Mouse (Mus musculus): ENCODE data around the gene Tmco4.

Gene Tmco4

DNA sequence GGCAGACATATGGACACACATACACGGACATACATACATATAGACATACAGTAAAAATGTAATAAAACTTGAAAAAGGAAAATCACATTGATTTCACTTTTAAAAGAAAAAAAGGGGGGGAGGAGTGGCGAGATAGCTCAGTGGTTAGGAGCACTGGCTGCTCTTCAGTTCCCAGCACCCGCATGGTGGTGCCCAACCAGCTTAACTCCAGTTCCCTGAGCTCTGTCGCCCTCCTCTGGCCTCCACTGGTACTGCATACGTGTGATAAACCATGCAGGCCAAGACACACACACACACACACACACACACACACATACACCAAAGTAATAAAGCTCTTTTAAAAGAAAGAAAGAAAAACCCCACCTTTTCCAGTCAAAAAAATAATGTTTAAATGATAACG, 42.1 kb downstream of the Tmco4 start:
- DNase-seq (ENCODE audit: extremely low spot score, low read depth, low spot score): no peak

DNA sequence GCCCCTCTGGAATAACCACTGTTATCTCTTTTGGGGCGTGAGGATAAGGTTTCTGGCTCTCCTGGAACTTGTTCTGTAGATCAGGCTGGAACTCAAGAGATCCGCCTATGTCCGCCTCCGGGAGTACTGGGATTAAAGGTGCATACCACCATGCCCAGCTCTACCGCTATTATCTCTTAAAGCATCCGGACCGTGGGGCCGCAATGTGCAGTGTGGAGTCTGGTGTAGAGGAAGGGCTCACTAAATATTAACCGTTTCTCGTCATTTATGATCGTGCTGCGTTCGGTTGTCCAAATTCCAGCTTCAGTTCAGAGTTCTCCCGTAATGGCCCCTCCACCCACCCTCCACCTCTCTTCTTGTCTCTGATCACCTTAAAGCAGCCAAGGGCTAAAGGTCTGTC, 45.7 kb downstream of the Tmco4 start:
- no peak for DNase-seq (ENCODE audit: extremely low spot score, low read depth, low spot score)

DNA sequence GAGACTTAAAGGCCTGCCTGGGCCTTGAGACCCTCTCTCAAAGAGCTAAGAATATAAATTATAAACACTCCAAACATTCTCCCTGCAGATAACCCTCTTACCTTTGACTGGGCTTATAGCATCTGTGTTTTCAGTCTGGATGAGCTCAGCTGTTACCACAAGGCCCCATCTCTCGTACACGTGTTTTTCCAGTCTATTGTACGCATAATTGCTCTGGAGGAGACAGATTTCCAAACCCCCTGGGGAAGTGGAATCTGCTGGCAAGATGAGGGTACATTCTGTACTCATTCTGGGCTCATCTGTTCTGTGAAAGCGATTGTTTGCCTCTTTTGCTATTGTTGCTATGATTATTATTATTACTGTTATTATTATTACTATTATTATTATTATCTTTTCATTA, 46.3 kb downstream of the Tmco4 start:
- DNase-seq (ENCODE audit: extremely low spot score, low read depth, low spot score): no peak

DNA sequence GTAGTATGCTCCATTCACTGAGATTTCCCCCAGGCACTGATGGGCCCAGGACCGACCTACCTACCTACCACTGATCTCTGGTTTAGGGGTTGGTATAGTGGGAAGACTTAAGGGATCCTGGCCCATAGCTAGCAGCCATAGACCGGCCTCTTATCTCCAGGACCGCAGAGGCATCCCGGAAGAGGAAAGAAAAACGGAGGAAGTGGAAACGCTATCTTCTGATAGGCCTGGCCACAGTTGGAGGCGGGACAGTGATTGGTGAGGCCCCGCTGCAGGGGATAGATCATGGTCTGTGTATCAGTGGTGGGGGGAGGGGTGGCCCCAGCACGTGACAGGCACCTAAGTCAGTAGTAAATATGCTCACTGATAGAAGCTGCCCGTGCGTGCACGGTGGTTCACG, 46.7 kb downstream of the Tmco4 start:
- DNase-seq (ENCODE audit: extremely low spot score, low read depth, low spot score): no peak

DNA sequence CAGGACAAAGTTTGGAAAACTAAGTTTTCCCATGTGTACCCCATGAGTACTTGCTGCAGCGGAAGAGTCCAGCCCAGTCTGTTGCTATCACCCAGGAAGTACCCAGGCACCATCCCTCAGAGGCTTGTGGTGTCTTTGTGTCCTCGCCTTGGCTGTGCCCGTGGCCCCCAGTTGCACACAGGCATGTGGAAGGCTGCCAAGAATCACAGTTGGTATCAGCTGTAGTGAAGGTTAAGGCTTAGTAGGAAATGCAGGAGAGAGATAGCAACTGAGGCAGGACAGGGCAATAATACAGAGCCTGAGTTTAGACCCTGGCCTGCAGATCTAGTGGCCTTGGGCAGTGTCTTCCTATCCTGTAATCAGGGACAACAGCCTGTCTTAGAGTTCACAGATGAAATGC, 47.7 kb downstream of the Tmco4 start:
- DNase-seq (ENCODE audit: extremely low spot score, low read depth, low spot score): no peak

DNA sequence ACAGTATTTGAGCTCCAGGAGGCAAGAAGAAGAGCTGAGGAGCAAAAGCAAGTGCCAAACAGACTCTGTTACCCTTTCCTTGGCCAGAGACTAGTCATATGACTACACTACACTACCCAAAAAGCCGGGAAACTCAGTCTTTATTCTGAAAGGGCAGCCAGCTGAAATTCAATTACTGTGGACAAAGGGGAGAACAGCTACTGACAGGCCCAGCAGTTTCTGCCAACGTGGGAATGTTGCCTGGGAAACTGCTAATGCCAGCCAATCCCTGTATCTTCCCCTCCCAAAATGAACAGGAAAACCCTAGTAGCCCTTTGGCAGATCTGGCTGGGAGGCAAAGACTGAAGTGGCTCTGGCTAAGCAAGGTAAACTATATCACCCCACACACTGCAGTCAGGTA, 51.7 kb downstream of the Tmco4 start:
- no peak for DNase-seq (ENCODE audit: extremely low spot score, low read depth, low spot score)

DNA sequence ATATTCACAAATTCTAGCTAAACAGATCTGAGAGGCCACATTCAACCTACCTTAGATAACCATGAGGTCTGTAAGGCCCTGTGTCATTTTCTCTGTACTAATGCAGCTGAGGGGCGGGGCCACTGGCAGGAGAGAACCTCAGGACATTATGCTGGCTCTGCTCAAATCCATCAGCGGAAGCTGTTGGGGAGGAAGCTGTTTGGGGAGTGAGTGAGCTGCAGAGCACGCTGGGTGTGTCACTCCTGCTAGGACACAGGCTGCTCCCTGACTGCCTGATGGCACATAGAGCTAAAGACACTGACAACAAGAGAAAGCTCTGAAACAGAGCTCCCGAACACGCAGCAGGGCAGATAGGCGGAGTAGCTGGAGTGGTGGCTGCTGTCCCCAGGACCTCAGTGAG, 58.0 kb downstream of the Tmco4 start:
- no peak for DNase-seq (ENCODE audit: extremely low spot score, low read depth, low spot score)

DNA sequence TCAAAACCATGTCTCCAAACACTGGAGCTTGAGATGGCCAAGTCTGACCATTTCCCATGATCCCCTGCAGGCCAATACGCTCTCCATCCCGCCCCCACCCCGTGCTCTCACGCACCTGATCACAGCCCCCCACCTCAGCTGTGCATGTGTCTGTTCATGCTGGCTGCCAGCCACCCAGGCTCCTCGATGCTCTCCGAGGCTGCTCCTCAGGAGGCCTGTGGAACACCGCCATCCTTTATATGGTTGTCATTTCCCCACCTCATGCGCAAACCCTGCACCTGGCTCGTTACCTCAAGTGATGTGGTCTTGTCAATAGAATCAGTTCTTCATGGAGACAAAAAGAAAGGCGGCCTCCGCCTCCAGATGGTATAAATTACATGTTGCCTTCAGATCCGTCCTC, 59.8 kb downstream of the Tmco4 start:
- no peak for DNase-seq (ENCODE audit: extremely low spot score, low read depth, low spot score)

DNA sequence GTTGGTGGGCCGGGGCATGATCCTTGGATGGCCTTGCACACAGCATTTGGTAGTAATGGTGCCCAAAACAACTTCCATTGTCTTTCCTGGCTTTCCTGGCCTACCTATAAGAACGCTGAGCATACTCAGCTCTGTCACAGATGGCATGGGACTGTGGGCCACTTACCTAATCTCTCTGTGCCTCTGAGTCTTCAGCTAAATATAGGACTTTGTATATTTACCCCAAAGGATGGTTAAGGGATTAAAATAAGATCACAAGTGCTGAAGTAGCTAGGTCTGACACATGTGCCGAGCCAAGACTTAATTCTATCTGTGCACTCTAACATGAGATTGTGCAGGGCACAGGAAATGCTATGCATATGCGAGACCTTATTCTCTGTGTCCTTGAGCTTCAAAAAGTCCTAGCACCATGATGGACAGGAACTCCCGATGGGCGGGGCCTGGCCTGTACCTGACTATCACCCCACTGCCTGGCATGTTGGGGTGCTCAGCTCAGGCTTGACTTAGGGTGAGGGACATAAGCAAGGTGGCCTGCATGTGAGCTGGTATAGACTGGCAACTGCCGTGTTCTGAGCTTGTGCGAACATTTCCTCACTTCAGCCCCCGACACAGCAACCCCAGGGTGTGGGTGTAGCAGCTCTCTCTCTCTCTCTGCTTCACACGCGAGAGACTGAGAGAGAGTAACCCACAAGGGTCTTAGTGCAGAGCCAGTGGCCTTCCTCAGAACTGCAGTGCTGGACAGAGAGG, 60.7 kb downstream of the Tmco4 start:
- DNase-seq (ENCODE audit: extremely low spot score, low read depth, low spot score): no peak

DNA sequence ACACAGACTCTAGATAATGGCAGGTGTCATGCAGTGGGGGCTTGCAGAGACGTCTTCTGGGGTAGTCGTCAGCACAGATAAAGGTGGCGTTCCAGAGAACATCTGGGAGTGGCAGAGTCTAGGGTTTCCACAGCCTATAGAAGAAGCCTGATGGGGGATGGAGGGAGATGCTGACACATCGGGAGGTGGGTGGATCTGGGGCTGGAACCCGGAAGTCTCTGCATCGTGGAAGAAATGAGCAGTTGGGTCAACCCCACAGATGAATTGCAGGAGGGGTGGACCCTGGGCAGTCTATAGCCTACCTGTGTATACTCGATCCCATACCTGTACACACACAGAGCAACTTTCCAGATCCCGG, 61.3 kb downstream of the Tmco4 start:
- no peak for DNase-seq (ENCODE audit: extremely low spot score, low read depth, low spot score)

DNA sequence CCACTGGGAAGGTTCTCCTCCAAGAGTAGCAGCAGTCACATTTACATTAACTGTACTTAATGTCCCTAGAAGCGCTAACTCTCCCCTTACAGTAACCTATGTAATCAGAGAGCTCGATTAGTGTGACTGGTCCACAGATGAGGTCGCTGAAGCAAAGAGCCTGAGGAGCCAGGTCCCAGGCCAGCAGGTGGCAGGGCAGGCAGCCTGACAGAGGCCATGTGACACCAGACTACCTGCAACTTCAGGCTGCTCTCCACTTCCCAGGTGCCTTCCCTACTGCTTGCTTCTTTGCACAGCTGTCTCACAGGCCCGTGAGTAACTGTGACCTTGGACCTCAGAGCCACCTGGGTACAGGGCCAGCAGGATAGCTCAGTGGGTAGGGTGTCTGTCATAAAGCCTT, 61.9 kb downstream of the Tmco4 start:
- DNase-seq (ENCODE audit: extremely low spot score, low read depth, low spot score): no peak

DNA sequence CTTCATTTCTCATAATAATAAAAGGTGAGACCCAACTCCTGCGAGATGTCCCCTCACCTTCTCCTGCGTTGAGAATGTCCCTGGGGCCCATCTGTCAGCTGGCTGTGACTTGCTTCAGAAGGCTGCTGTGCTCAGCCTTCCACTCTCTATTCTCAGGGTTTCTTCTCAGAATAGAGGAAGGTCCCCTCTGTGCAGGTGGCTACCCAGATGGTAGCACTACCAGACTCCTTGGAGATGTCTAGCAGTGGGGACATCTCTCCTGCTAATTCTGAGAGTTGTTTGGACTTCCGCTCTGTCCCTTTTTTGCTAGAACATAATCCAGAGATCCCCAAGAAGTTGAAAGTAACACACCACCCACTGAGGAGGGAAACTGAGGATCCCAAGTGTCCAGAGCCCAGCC, 62.3 kb downstream of the Tmco4 start:
- DNase-seq (ENCODE audit: extremely low spot score, low read depth, low spot score): no peak

DNA sequence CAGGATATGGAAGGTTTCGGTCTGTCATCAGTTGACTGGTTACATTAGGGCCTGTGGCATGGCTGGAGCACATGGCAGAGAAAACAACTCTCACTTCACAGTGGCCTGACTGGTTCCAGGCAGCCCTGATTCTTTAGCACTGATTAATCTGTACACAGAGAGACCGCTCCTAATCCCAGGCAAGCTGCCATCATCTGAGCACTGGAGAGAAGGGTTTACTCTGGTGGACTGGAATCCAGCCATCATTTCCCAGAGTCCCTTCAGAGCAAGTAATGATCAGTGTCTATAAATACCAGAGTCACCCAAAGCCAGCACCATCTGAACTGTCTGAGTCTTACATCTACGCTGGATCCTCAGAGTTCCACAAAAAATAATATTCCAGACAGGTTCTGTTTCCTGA, 63.1 kb downstream of the Tmco4 start:
- no peak for DNase-seq (ENCODE audit: extremely low spot score, low read depth, low spot score)

DNA sequence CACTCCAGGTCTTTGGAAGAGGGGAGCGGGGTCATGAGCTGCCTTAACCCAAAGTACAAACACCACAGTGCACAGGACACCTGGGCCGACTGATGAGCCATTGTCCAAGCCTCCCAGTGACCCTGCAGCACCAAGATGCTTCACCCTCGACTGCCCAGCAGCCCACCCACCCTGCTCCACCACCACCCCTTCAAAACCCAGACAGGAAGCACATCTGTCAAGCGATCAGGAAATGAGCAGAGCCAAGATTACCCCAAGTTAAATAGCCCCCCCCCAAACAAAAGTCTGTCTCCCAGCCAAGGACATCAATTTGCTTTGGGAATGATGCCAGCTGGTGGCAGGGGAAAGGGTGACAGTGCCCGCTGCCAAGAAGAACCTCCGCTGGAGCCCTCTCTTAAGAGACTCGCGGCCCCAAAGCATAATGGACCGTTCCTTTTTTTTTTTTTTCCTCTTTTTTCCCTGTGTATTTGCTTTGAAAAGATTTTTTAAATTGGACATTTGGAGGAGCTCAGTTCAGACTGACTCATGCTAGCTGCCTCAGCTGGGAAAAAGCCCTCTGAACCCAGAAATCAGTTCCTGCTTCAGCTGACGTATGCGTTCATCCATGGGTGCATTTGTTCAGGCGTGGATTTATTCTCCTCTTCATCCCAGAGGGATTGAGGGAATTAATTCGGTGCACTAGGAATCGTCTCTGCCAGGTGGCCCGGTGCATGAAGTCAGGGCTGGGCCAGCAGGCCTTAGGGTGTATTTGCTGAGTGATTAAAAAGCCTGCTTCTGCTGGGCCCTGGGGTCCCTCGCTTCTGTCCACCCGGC, 65.3 kb downstream of the Tmco4 start:
- no peak for DNase-seq (ENCODE audit: extremely low spot score, low read depth, low spot score)

DNA sequence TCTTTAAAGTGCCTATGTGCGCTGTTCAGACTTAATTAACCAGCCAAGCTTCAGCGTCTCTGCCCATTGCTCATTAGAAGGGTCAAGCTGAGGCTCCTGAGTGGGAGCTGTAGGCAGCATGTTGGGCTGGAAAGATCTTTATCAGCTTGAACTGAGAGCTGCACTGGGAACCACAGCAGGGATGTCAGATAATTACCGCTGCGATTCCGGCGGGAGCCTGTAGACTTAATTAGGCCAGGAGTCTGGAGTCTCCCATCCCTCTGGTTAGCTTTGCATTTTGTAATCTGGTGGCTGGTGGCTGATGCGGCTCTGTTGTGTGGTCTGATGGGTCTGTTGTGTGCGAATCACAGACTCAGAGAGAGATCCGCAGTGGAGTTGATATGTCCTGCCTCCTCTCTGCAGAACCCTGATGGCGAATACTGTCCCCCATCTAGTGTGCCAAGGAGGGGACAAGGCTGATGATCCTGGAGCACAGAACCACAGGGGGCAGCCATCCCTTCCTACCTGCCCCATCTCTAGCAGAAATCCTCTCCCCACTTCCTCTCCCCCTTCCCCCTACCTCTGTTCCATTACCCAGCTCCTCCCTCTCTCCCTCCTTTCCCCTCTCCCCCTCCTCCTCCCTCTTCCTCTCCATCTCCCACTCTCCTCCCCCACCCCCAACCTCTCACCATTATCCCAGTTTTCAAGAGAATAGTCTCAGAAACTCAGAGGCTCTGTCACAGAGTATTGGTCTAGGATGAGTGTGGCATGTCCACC, 67.6 kb downstream of the Tmco4 start:
- DNase-seq (ENCODE audit: extremely low spot score, low read depth, low spot score): no peak

DNA sequence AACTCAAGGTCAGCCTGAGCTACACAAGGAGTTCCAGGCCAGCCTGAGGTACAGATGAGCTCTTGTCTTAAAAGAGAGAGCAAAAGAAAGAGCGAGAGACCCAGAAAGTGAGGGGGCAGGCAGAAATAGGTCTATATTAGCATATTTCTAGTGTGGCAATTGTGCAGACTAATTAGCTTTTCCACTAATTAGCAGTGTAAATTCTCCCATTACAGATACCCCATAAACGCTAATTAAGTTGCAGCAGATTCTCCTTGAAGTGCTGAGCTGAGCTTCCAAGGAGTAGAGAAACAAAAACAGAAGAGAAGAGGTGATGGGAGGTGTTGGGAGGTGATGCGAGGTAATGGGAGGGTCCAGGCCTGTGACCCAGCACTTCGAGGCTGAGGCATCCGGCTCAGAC, 69.9 kb downstream of the Tmco4 start:
- no peak for DNase-seq (ENCODE audit: extremely low spot score, low read depth, low spot score)

DNA sequence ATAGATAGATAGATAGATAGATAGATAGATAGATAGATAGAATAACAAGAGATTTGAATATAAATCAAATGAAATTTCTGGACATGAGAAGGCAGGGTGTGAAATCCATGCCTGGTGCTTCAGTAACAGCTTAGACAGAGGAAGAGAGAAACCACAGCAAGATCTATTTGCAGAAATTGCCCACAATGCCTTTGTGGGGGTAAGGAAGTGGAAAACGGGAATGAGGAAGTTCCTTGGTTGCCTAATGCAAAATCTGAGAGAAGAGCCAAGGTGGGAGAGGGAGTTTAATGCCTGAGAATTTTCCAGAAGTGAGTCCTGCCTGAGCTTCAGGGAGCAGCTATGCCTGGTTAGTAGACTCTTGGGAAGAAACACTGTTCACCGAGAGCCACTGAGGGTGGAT, 70.9 kb downstream of the Tmco4 start:
- no peak for DNase-seq (ENCODE audit: extremely low spot score, low read depth, low spot score)

DNA sequence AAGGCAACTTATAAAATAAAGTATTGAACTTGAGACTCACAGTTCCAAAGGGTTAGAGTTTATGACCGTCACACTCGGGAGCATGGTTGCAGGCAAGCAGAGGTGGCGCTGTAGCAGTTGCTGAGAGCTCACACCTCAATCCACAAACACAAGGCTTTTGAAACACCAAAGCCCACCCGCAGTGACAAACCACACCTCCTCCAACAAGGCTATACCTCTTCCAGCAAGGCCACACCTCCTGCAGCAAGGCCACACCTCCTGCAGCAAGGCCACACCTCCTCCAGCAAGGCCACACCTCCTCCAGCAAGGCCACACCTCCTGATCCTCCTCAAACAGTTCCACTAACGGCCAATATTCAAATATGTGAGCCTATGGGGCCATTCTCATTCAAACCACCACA, 71.9 kb downstream of the Tmco4 start:
- no peak for DNase-seq (ENCODE audit: extremely low spot score, low read depth, low spot score)

DNA sequence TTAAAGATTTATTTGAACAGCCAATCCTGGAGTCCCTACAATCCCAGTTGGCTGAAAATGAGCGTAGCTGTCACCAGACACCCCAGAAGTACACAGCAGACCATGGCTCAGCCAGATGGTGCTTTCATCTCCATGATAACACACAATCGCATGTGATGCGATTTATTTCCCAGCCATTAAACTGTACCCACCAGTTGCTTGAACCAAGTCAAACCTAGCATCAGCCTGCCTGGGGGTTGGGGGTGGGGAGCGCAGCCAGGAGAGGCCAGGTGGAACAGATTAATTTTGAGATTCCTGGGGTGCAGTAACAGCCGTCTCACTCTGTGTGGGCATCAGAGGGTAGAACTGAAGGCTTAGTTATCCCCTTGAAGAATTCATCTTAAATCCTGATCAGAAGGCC, 73.7 kb downstream of the Tmco4 start:
- no peak for DNase-seq (ENCODE audit: extremely low spot score, low read depth, low spot score)

DNA sequence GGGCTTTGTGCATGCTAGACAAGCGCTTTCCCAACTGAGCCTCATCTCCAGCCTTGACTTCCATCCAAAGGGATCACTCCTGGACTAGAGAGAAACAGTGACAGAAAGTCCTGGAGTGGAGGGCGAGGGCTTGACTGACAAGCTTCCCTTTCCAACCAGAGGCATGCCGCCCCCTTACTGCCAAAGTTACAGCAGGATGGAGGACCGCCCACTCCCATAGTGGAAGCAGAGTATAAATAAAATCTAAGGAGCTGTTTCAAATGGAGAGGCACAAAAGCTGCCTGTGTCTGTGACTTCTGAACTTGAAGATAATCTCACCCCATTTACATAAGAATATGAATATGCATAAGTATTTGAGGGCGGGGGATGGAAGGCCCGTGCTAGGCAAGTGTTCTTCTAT, 75.8 kb downstream of the Tmco4 start:
- no peak for DNase-seq (ENCODE audit: extremely low spot score, low read depth, low spot score)

DNA sequence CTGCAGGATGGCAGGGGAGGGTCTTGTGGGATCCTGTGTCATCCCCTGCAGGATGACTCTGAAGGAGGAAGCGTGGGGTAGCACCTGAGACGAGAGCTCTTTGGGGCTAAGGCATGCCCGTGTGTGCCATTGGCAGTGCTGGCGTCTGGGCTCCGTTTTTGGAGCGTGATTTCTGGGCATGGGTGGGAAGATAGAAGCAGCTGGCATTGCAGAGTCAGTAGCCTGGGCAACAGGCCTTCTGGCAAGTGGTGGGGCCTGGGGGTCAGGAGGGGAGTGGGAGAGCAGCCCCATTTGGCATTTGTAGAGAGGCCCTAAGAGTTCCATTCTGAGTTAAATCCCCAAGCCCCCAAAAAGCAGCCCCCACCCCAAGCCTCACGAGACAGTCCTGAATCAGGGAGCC, 80.1 kb downstream of the Tmco4 start:
- DNase-seq (ENCODE audit: extremely low spot score, low read depth, low spot score): no peak

DNA sequence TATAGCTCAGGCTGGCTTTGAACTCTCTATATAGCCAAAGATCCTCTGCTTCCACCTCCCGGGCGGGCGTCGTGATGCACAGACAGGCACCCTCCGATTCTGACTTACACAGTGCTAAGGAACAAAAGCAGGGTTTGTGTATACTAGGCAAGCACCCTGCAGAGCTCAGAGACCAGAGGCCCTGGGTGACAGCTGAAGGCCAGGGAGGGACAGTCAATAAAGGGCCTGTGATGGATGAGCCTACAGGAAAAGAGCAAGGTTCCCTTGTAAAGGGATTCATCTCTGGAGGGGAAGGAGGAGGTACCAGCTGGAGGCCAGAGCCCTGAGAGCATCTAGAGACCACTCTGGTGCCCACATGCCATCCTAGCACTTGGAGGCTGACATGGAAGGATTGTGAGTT, 80.7 kb downstream of the Tmco4 start:
- no peak for DNase-seq (ENCODE audit: extremely low spot score, low read depth, low spot score)

All from hindlimb bud, embryonic 11.5 days (tissue).